Mouse (Mus musculus) hindbrain, embryonic 13.5 days (tissue): Measurements from ENCODE around the gene Wbp2. TPM values are rescaled to one million over a fixed set of nuclear protein-coding genes. Genes with fewer than 3 reads are reported as not detected.

Experiments used
- ATAC-seq: fragments of 200-750 bp; cut with Nextera tagmentation; 2 replicates; pipeline ENCODE4 v1.8.0; 2017; ENCODE audit warnings: moderate TSS enrichment; ENCODE audit not compliant: low FRiP score
- H3K27ac ChIP-seq: fragments of 300-500 bp; sonication (generic); 2 replicates; pipeline ENCODE4 v1.5.1; 2015; ENCODE audit warnings: inconsistent platforms, mild to moderate bottlenecking, moderate library complexity
- H3K27me3 ChIP-seq: fragments of 300-500 bp; sonication (generic); 2 replicates; pipeline ENCODE4 v1.6.1; 2015; ENCODE audit warnings: mild to moderate bottlenecking, inconsistent platforms
- H3K36me3 ChIP-seq: fragments of 300-500 bp; sonication (generic); 2 replicates; pipeline ENCODE4 v1.6.1; 2015; ENCODE audit warnings: mild to moderate bottlenecking, inconsistent platforms
- H3K4me1 ChIP-seq: fragments of 300-500 bp; sonication (generic); replicated peaks from 2 replicates; pipeline ENCODE4 v1.6.1; 2015; ENCODE audit warnings: inconsistent platforms
- H3K4me2 ChIP-seq: fragments of 300-500 bp; sonication (generic); 2 replicates; pipeline ENCODE4 v1.6.1; 2015; ENCODE audit warnings: inconsistent platforms, mild to moderate bottlenecking, moderate library complexity
- H3K4me3 ChIP-seq: fragments of 300-500 bp; sonication (generic); 2 replicates; pipeline ENCODE4 v1.5.1; 2015; ENCODE audit warnings: mild to moderate bottlenecking, inconsistent platforms
- H3K9ac ChIP-seq: fragments of 300-500 bp; sonication (generic); 2 replicates; pipeline ENCODE4 v1.6.1; 2015; ENCODE audit warnings: mild to moderate bottlenecking, inconsistent platforms
- H3K9me3 ChIP-seq: fragments of 300-500 bp; sonication (generic); 2 replicates; pipeline ENCODE4 v1.6.1; 2016; ENCODE audit warnings: inconsistent platforms
- WGBS: fragments of 180-500 bp; shearing (Covaris S2); methylation state at CpG from one replicate; pipeline ENCODE4 v1.1.7; 2015; 5-methylcytosine and 5-hydroxymethylcytosine counted together
- polyA plus RNA-seq: library from polyadenylated mRNA; unstranded; fragments of >200 nt; fragmentation: Nextera tagmentation; extraction: Ambion mirVana; gene quantifications from 2 replicates; pipeline ENCODE4 v1.2.1, GENCODE M21; 2015

Gene Wbp2
- polyA plus RNA-seq, 1 experiment from 2014 or later = 129 TPM

GRCm38 (mm10) chr11:116072608-116073007 is 14.2 kb downstream of the Wbp2 start:
- no peaks in the 10 kb centered on the region for H3K27me3 ChIP-seq
- H3K9me3 ChIP-seq = no peaks in the 10 kb centered on the region
- H3K4me2 ChIP-seq = no peak overlapping the region
- no peak overlapping the region for H3K4me3 ChIP-seq
- peaks cover 4% of the 10 kb centered on the region for H3K4me1 ChIP-seq
- 88% methylated on average over 3 of the region's 3 CpGs for WGBS
- no peak overlapping the region for H3K9ac ChIP-seq
- ATAC-seq = no peak
- no peak overlapping the region for H3K27ac ChIP-seq
- no peaks in the 10 kb centered on the region for H3K36me3 ChIP-seq

- H3K9me3 ChIP-seq = no peaks in the 10 kb centered on the region
These were observed 15.3 kb downstream of the Wbp2 start for GRCm38 (mm10) chr11:116071510-116071909.

GRCm38 (mm10) chr11:116065345-116065744 is 21.4 kb downstream of the Wbp2 start:
- no peak for ATAC-seq
- Histone ChIP-seq H3K36me3 (peaks cover 23% of the 10 kb centered on the region), H3K27ac (no peak overlapping the region), H3K27me3 (no peaks in the 10 kb centered on the region), H3K4me1 (no peaks in the 10 kb centered on the region), H3K4me3 (no peak overlapping the region), H3K4me2 (no peak overlapping the region), H3K9ac (no peak overlapping the region), H3K9me3 (no peaks in the 10 kb centered on the region)
- 87% methylated on average over 12 of the region's 12 CpGs for WGBS

More at GRCm38 (mm10) chr11:116071510-116071909, 15.3 kb downstream of the Wbp2 start:
- Histone ChIP-seq H3K27me3 (no peaks in the 10 kb centered on the region), H3K4me3 (no peak overlapping the region), H3K9ac (no peak overlapping the region), H3K4me2 (no peak overlapping the region), H3K4me1 (no peaks in the 10 kb centered on the region), H3K36me3 (no peaks in the 10 kb centered on the region), H3K27ac (no peak overlapping the region)
- no peak for ATAC-seq
- 68% methylated on average over 5 of the region's 5 CpGs for whole genome bisulfite sequencing

GRCm38 (mm10) chr11:116064187-116064867 is 22.5 kb downstream of the Wbp2 start:
- no peak overlapping the region for H3K27ac ChIP-seq
- whole genome bisulfite sequencing = 76% methylated on average over 23 of the region's 23 CpGs

GRCm38 (mm10) chr11:116063562-116063961 is 23.2 kb downstream of the Wbp2 start:
- no peaks in the 10 kb centered on the region for H3K9me3 ChIP-seq
- no peak overlapping the region for H3K4me2 ChIP-seq
- 71% methylated on average over 13 of the region's 13 CpGs for WGBS
- H3K36me3 ChIP-seq = peaks cover 40% of the 10 kb centered on the region
- ATAC-seq = no peak
- no peak overlapping the region for H3K9ac ChIP-seq
- no peaks in the 10 kb centered on the region for H3K4me1 ChIP-seq
- no peaks in the 10 kb centered on the region for H3K27me3 ChIP-seq
- no peak overlapping the region for H3K27ac ChIP-seq
- no peak overlapping the region for H3K4me3 ChIP-seq

More at GRCm38 (mm10) chr11:116064187-116064867, 22.5 kb downstream of the Wbp2 start:
- Histone ChIP-seq H3K9ac (no peak overlapping the region), H3K4me2 (no peak overlapping the region), H3K27me3 (no peaks in the 10 kb centered on the region), H3K4me1 (no peaks in the 10 kb centered on the region), H3K36me3 (peaks cover 33% of the 10 kb centered on the region), H3K4me3 (no peak overlapping the region), H3K9me3 (no peaks in the 10 kb centered on the region)
- no peak for ATAC-seq

GRCm38 (mm10) chr11:116062521-116062920 is 24.3 kb downstream of the Wbp2 start:
- WGBS = 49% methylated on average over 8 of the region's 8 CpGs
- Histone ChIP-seq H3K9ac (no peak overlapping the region), H3K36me3 (peaks cover 51% of the 10 kb centered on the region), H3K4me1 (no peaks in the 10 kb centered on the region), H3K9me3 (no peaks in the 10 kb centered on the region), H3K4me2 (no peak overlapping the region), H3K27ac (0 out of 2 replicates have a peak overlapping the region, but pooled peaks have one; percentile 30), H3K27me3 (no peaks in the 10 kb centered on the region), H3K4me3 (no peak overlapping the region)
- no peak for ATAC-seq

- Histone ChIP-seq H3K27me3 (no peaks in the 10 kb centered on the region), H3K4me1 (no peaks in the 10 kb centered on the region), H3K27ac (no peak overlapping the region), H3K36me3 (peaks cover 58% of the 10 kb centered on the region), H3K4me3 (no peak overlapping the region), H3K4me2 (no peak overlapping the region), H3K9me3 (no peaks in the 10 kb centered on the region), H3K9ac (no peak overlapping the region)
- 86% methylated on average over 13 of the region's 13 CpGs for WGBS
- ATAC-seq = no peak
These were observed 25.0 kb downstream of the Wbp2 start for GRCm38 (mm10) chr11:116061641-116062415.

- ATAC-seq = no peak
- Histone ChIP-seq H3K36me3 (peaks cover 70% of the 10 kb centered on the region), H3K27ac (no peak overlapping the region), H3K27me3 (no peaks in the 10 kb centered on the region), H3K9ac (0 out of 2 replicates have a peak overlapping the region, but pooled peaks have one; percentile 19), H3K9me3 (no peaks in the 10 kb centered on the region), H3K4me3 (no peak overlapping the region), H3K4me1 (no peaks in the 10 kb centered on the region), H3K4me2 (no peak overlapping the region)
- WGBS = 84% methylated on average over 9 of the region's 9 CpGs
These were observed 26.2 kb downstream of the Wbp2 start for GRCm38 (mm10) chr11:116060596-116060995.

GRCm38 (mm10) chr11:116059691-116060025 is 27.1 kb downstream of the Wbp2 start:
- WGBS = 95% methylated on average over 11 of the region's 11 CpGs
- Histone ChIP-seq H3K4me2 (no peak overlapping the region), H3K27me3 (no peaks in the 10 kb centered on the region), H3K9ac (no peak overlapping the region), H3K27ac (no peak overlapping the region), H3K9me3 (no peaks in the 10 kb centered on the region), H3K4me3 (no peak overlapping the region), H3K4me1 (no peaks in the 10 kb centered on the region), H3K36me3 (peaks cover 79% of the 10 kb centered on the region)
- no peak for ATAC-seq

- no peak overlapping the region for H3K4me3 ChIP-seq
- H3K36me3 ChIP-seq = peaks cover 85% of the 10 kb centered on the region
- no peaks in the 10 kb centered on the region for H3K27me3 ChIP-seq
- H3K9me3 ChIP-seq = no peaks in the 10 kb centered on the region
- WGBS = 96% methylated on average over 17 of the region's 17 CpGs
- H3K27ac ChIP-seq = no peak overlapping the region
- H3K9ac ChIP-seq = no peak overlapping the region
- no peaks in the 10 kb centered on the region for H3K4me1 ChIP-seq
- ATAC-seq = no peak
- no peak overlapping the region for H3K4me2 ChIP-seq
These were observed 27.7 kb downstream of the Wbp2 start for GRCm38 (mm10) chr11:116058868-116059690.

GRCm38 (mm10) chr11:116058022-116058614 is 28.7 kb downstream of the Wbp2 start:
- Histone ChIP-seq H3K27me3 (no peaks in the 10 kb centered on the region), H3K36me3 (peaks cover 95% of the 10 kb centered on the region)
- 85% methylated on average over 12 of the region's 12 CpGs for WGBS

More at GRCm38 (mm10) chr11:116058022-116058614, 28.7 kb downstream of the Wbp2 start:
- ATAC-seq = no peak
- Histone ChIP-seq H3K4me2 (no peak overlapping the region), H3K4me3 (no peak overlapping the region), H3K27ac (no peak overlapping the region), H3K9ac (peak overlapping the region; percentile 13; the same call in 1 of the 2 replicates), H3K4me1 (no peaks in the 10 kb centered on the region), H3K9me3 (no peaks in the 10 kb centered on the region)
